Mouse (Mus musculus): Measurements from ENCODE around the gene Adamtsl1. TPM values are rescaled to one million over a fixed set of nuclear protein-coding genes. Genes with fewer than 3 reads are reported as not detected.

The Adamtsl1 gene
- polyA plus RNA-seq, 1 experiment from 2014 or later, result 8.1 TPM

GRCm38 (mm10) chr4:85594159-85594558 lies 80.2 kb downstream of the Adamtsl1 start:
- Histone ChIP-seq H3K27ac (ENCODE audit: low read depth, low read length) (no peak overlapping the region), H3K4me2 (ENCODE audit: low read depth, low read length, severe bottlenecking) (no peak overlapping the region), H3K9ac (ENCODE audit: low read length) (no peak overlapping the region), H3K4me1 (replicated peaks; ENCODE audit: control insufficient read depth, insufficient read depth, low read length) (no peaks in the 10 kb centered on the region), H3K4me3 (ENCODE audit: low read depth, low read length) (no peak overlapping the region), H3K27me3 (ENCODE audit: control insufficient read depth, insufficient read depth, low read length) (no peaks in the 10 kb centered on the region), H3K36me3 (ENCODE audit: control insufficient read depth, insufficient read depth, low read length) (no peaks in the 10 kb centered on the region), H3K9me3 (ENCODE audit: control insufficient read depth, low read length) (no peaks in the 10 kb centered on the region)
- no peak for ATAC-seq (replicated peaks; ENCODE audit: low FRiP score)
- no peak for DNase-seq (ENCODE audit: low spot score)

GRCm38 (mm10) chr4:85613331-85613730 lies 99.4 kb downstream of the Adamtsl1 start:
- no peaks in the 10 kb centered on the region for H3K4me1 ChIP-seq (replicated peaks; ENCODE audit: control insufficient read depth, insufficient read depth, low read length)
- DNase-seq (ENCODE audit: low spot score) (no peak), ATAC-seq (replicated peaks; ENCODE audit: low FRiP score) (no peak)
- H3K4me3 ChIP-seq (ENCODE audit: low read depth, low read length), result no peak overlapping the region
- no peak overlapping the region for H3K27ac ChIP-seq (ENCODE audit: low read depth, low read length)
- no peaks in the 10 kb centered on the region for H3K9me3 ChIP-seq (ENCODE audit: control insufficient read depth, low read length)
- H3K36me3 ChIP-seq (ENCODE audit: control insufficient read depth, insufficient read depth, low read length), result no peaks in the 10 kb centered on the region
- no peak overlapping the region for H3K9ac ChIP-seq (ENCODE audit: low read length)
- no peaks in the 10 kb centered on the region for H3K27me3 ChIP-seq (ENCODE audit: control insufficient read depth, insufficient read depth, low read length)
- 80% methylated on average over 3 of the region's 3 CpGs for WGBS
- no peak overlapping the region for H3K4me2 ChIP-seq (ENCODE audit: low read depth, low read length, severe bottlenecking)

GRCm38 (mm10) chr4:85618746-85619145 lies 104.8 kb downstream of the Adamtsl1 start:
- H3K9me3 ChIP-seq (ENCODE audit: control insufficient read depth, low read length), result no peaks in the 10 kb centered on the region
- H3K4me3 ChIP-seq (ENCODE audit: low read depth, low read length), result no peak overlapping the region
- H3K36me3 ChIP-seq (ENCODE audit: control insufficient read depth, insufficient read depth, low read length), result no peaks in the 10 kb centered on the region
- no peak for ATAC-seq (replicated peaks; ENCODE audit: low FRiP score)
- H3K9ac ChIP-seq (ENCODE audit: low read length), result no peak overlapping the region
- H3K4me2 ChIP-seq (ENCODE audit: low read depth, low read length, severe bottlenecking), result no peak overlapping the region
- H3K4me1 ChIP-seq (replicated peaks; ENCODE audit: control insufficient read depth, insufficient read depth, low read length), result no peaks in the 10 kb centered on the region
- WGBS, result 91% methylated on average over 5 of the region's 5 CpGs
- DNase-seq (ENCODE audit: low spot score), result no peak
- H3K27me3 ChIP-seq (ENCODE audit: control insufficient read depth, insufficient read depth, low read length), result no peaks in the 10 kb centered on the region
- H3K27ac ChIP-seq (ENCODE audit: low read depth, low read length), result no peak overlapping the region

- Histone ChIP-seq H3K4me1 (replicated peaks; ENCODE audit: control insufficient read depth, insufficient read depth, low read length) (no peaks in the 10 kb centered on the region), H3K4me3 (ENCODE audit: low read depth, low read length) (no peak overlapping the region), H3K9ac (ENCODE audit: low read length) (no peak overlapping the region), H3K27ac (ENCODE audit: low read depth, low read length) (no peak overlapping the region), H3K9me3 (ENCODE audit: control insufficient read depth, low read length) (no peaks in the 10 kb centered on the region), H3K4me2 (ENCODE audit: low read depth, low read length, severe bottlenecking) (no peak overlapping the region), H3K36me3 (ENCODE audit: control insufficient read depth, insufficient read depth, low read length) (no peaks in the 10 kb centered on the region), H3K27me3 (ENCODE audit: control insufficient read depth, insufficient read depth, low read length) (no peaks in the 10 kb centered on the region)
- ATAC-seq (replicated peaks; ENCODE audit: low FRiP score) (no peak), DNase-seq (ENCODE audit: low spot score) (no peak)
- WGBS, result 87% methylated on average over 3 of the region's 3 CpGs
Measured at GRCm38 (mm10) chr4:85619261-85619660, 105.3 kb downstream of the Adamtsl1 start.

GRCm38 (mm10) chr4:85629381-85629780 lies 115.4 kb downstream of the Adamtsl1 start:
- no peaks in the 10 kb centered on the region for H3K4me1 ChIP-seq (replicated peaks; ENCODE audit: control insufficient read depth, insufficient read depth, low read length)
- no peaks in the 10 kb centered on the region for H3K27me3 ChIP-seq (ENCODE audit: control insufficient read depth, insufficient read depth, low read length)
- 88% methylated on average over 7 of the region's 7 CpGs for WGBS
- H3K36me3 ChIP-seq (ENCODE audit: control insufficient read depth, insufficient read depth, low read length), result no peaks in the 10 kb centered on the region
- no peak overlapping the region for H3K4me2 ChIP-seq (ENCODE audit: low read depth, low read length, severe bottlenecking)
- H3K4me3 ChIP-seq (ENCODE audit: low read depth, low read length), result no peak overlapping the region
- no peak overlapping the region for H3K27ac ChIP-seq (ENCODE audit: low read depth, low read length)
- H3K9me3 ChIP-seq (ENCODE audit: control insufficient read depth, low read length), result no peaks in the 10 kb centered on the region
- no peak overlapping the region for H3K9ac ChIP-seq (ENCODE audit: low read length)
- ATAC-seq (replicated peaks; ENCODE audit: low FRiP score), result no peak
- DNase-seq (ENCODE audit: low spot score), result no peak

GRCm38 (mm10) chr4:85669271-85669670 lies 155.3 kb downstream of the Adamtsl1 start:
- H3K4me1 ChIP-seq (replicated peaks; ENCODE audit: control insufficient read depth, insufficient read depth, low read length), result no peaks in the 10 kb centered on the region
- 82% methylated on average over 5 of the region's 5 CpGs for WGBS
- H3K4me2 ChIP-seq (ENCODE audit: low read depth, low read length, severe bottlenecking), result no peak overlapping the region
- no peak overlapping the region for H3K4me3 ChIP-seq (ENCODE audit: low read depth, low read length)
- H3K9ac ChIP-seq (ENCODE audit: low read length), result no peak overlapping the region
- DNase-seq (ENCODE audit: low spot score) (no peak), ATAC-seq (replicated peaks; ENCODE audit: low FRiP score) (no peak)
- H3K27ac ChIP-seq (ENCODE audit: low read depth, low read length), result no peak overlapping the region
- H3K27me3 ChIP-seq (ENCODE audit: control insufficient read depth, insufficient read depth, low read length), result no peaks in the 10 kb centered on the region
- H3K9me3 ChIP-seq (ENCODE audit: control insufficient read depth, low read length), result no peaks in the 10 kb centered on the region
- no peaks in the 10 kb centered on the region for H3K36me3 ChIP-seq (ENCODE audit: control insufficient read depth, insufficient read depth, low read length)

GRCm38 (mm10) chr4:85669735-85670134 lies 155.8 kb downstream of the Adamtsl1 start:
- no peak for DNase-seq (ENCODE audit: low spot score)
- ATAC-seq (replicated peaks; ENCODE audit: low FRiP score), result no peak
- H3K4me1 ChIP-seq (replicated peaks; ENCODE audit: control insufficient read depth, insufficient read depth, low read length), result no peaks in the 10 kb centered on the region
- no peak overlapping the region for H3K4me3 ChIP-seq (ENCODE audit: low read depth, low read length)
- no peaks in the 10 kb centered on the region for H3K9me3 ChIP-seq (ENCODE audit: control insufficient read depth, low read length)
- 74% methylated on average over 1 of the region's 1 CpGs for WGBS
- no peak overlapping the region for H3K9ac ChIP-seq (ENCODE audit: low read length)
- no peaks in the 10 kb centered on the region for H3K36me3 ChIP-seq (ENCODE audit: control insufficient read depth, insufficient read depth, low read length)
- no peaks in the 10 kb centered on the region for H3K27me3 ChIP-seq (ENCODE audit: control insufficient read depth, insufficient read depth, low read length)
- H3K27ac ChIP-seq (ENCODE audit: low read depth, low read length), result no peak overlapping the region
- no peak overlapping the region for H3K4me2 ChIP-seq (ENCODE audit: low read depth, low read length, severe bottlenecking)

GRCm38 (mm10) chr4:85672290-85672689 lies 158.3 kb downstream of the Adamtsl1 start:
- no peaks in the 10 kb centered on the region for H3K36me3 ChIP-seq (ENCODE audit: control insufficient read depth, insufficient read depth, low read length)
- H3K27ac ChIP-seq (ENCODE audit: low read depth, low read length), result no peak overlapping the region
- ATAC-seq (replicated peaks; ENCODE audit: low FRiP score) (no peak), DNase-seq (ENCODE audit: low spot score) (no peak)
- no peaks in the 10 kb centered on the region for H3K9me3 ChIP-seq (ENCODE audit: control insufficient read depth, low read length)
- H3K4me1 ChIP-seq (replicated peaks; ENCODE audit: control insufficient read depth, insufficient read depth, low read length), result no peaks in the 10 kb centered on the region
- H3K9ac ChIP-seq (ENCODE audit: low read length), result no peak overlapping the region
- 65% methylated on average over 4 of the region's 4 CpGs for WGBS
- H3K4me3 ChIP-seq (ENCODE audit: low read depth, low read length), result no peak overlapping the region
- H3K27me3 ChIP-seq (ENCODE audit: control insufficient read depth, insufficient read depth, low read length), result no peaks in the 10 kb centered on the region
- no peak overlapping the region for H3K4me2 ChIP-seq (ENCODE audit: low read depth, low read length, severe bottlenecking)

GRCm38 (mm10) chr4:85677621-85678020 lies 163.6 kb downstream of the Adamtsl1 start:
- no peaks in the 10 kb centered on the region for H3K4me1 ChIP-seq (replicated peaks; ENCODE audit: control insufficient read depth, insufficient read depth, low read length)
- no peak overlapping the region for H3K9ac ChIP-seq (ENCODE audit: low read length)
- no peak overlapping the region for H3K27ac ChIP-seq (ENCODE audit: low read depth, low read length)
- no peaks in the 10 kb centered on the region for H3K27me3 ChIP-seq (ENCODE audit: control insufficient read depth, insufficient read depth, low read length)
- H3K9me3 ChIP-seq (ENCODE audit: control insufficient read depth, low read length), result no peaks in the 10 kb centered on the region
- DNase-seq (ENCODE audit: low spot score) (no peak), ATAC-seq (replicated peaks; ENCODE audit: low FRiP score) (no peak)
- H3K36me3 ChIP-seq (ENCODE audit: control insufficient read depth, insufficient read depth, low read length), result no peaks in the 10 kb centered on the region
- no peak overlapping the region for H3K4me3 ChIP-seq (ENCODE audit: low read depth, low read length)
- H3K4me2 ChIP-seq (ENCODE audit: low read depth, low read length, severe bottlenecking), result no peak overlapping the region
- 50% methylated on average over 1 of the region's 1 CpGs for WGBS

Measured in forebrain, embryonic 11.5 days (tissue).